Mouse (Mus musculus) neural tube, embryonic 10.5 days (tissue): ENCODE data around the gene Myo5c.

Source experiments
- DNase-seq: peaks from one replicate; pipeline ENCODE4 v3.0.0-alpha.2; 2017; ENCODE audit warnings: low spot score; ENCODE audit errors: extremely low spot score

Myo5c gene

GRCm38 (mm10) chr9:75319365-75319764 lies 87.5 kb downstream of the Myo5c start:
- DNase-seq = no peak

DNA sequence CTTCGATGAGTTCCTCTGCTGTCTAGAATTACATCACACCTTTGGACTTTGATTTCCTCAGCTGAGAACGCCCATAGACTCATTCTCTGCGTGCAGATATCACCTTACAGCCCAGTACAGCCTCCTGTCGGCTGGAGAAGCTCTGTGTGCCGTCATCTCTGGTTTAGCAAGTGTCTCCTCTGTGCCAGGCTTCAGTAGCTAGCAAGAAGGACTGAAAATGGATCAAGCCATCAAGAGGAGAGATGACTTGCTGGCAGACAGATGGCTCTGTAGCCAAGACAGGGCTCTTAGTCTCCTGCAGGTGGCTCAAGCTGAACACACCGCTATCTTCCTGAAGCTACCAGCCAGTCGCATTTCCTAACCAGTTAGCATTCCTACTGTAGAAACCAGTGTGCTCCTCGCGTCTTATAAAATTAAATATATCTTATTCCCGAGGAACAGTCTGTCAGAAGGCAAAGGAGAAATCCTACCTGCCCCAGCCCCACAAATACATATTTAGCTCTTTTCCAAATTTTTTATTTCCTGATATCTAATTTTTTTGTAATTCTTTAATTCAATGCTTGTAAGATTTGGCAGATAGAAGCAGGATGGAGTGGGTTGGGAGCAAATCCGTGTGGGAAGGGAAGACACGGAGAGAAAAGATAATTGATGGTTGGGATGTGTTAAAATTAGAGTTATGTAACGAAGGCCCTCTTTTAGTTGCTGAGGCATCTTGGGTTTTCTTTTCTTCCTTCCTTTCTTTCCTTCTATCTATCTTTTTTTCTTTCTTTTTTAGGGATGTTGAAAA lies 90.5 kb downstream of the Myo5c start:
- DNase-seq = no peak

DNA sequence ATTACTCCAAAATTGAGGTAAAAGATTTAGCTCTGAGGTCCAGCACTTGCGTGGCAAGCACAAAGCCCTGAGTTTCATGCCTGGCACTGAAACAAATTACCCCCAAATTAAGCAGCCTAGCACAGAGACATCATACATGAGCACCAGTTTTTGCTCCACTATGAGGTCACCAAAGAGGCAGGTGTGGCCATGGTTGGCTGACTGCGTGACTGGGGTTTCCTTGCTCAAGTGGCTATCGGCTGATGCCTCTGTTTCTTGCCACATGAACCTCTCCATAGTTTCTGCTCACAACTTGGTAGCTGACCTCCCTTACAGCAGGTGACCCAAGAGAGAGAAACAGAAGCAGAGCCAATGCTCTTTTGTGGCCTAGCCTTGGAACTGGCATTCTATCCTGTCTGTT lies 96.2 kb downstream of the Myo5c start:
- DNase-seq = no peak

DNA sequence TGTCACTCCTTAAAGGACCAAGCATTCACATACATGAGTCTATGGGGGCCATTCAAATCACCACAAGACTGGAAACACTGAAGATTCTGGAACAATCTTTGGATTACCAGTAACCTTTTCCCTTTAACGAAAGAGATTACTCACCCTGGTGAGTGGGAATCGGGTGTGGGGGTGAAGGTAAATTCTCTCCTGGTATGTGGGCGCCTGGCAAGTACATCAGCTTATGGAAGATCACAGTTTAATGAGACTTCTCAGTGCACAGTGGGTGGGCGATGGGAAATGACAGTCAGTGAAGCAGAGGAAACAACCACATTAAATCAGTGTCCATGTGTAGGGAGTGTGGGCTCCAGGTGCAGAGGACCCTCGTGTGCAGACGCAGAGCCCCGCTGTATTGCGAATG lies 99.0 kb downstream of the Myo5c start:
- no peak for DNase-seq

DNA sequence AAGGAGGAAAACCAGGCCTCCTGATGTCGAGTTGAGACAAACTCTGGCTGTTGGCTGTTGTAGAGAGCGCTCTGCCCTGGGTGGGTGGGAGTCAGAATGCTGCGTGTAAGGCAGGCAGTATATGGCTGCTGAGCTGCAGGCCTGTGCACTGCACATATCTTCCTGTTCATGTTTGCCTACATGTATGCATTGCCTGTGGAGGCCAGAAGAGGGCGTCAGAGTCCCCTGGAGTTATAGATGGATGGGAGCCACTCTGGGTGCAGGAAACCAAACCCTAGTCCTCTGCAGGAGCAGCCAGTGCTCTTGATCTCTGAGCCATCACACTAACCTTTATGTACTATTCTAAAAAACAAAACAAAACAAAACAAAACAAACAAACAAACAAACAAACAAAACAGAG lies 102.6 kb downstream of the Myo5c start:
- DNase-seq = no peak

- DNase-seq = no peak
These were observed 106.2 kb downstream of the Myo5c start for GRCm38 (mm10) chr9:75338016-75338415.

DNA sequence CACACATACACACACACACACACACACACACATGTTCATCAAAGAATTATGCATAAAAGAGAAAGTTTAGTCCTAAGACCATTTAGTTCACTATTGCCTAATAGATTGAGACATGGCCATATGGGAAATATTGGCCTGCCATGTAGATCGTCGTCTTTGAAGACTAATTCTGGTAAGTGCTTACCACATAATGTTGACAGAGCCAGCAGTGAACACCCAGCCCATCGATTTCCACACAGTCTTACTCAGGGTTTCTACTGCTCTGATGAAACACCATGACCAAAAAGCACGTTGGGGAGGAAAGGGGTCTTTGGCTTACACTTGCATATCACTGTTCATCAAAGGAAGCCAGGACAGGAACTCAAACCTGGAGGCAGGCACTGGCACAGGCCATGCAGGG lies 110.6 kb downstream of the Myo5c start:
- no peak for DNase-seq

DNA sequence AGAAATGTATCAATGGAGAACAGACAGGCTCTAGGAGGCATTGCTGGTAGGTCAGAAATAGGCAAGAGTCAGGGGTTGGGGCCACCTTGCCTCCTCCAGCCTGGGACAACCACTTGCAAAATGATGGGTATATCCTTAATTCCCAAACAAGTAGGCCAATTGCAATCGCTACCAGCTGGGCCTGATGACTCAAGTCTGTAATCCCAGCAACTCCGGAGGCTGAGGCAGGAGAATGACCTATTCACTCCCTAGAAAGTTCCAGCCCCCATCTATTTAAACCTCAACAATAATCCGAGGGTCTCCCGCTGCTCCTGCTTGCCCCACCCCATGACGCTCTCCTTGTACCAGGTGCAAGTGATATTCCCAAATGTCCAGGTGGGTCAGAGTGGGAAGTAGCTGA lies 115.6 kb downstream of the Myo5c start, which contains the start of gene Bcl2l10:
Bcl2l10 (plus strand) TSS at position 301 of the 400 bp plus-strand sequence.
- DNase-seq = no peak

DNA sequence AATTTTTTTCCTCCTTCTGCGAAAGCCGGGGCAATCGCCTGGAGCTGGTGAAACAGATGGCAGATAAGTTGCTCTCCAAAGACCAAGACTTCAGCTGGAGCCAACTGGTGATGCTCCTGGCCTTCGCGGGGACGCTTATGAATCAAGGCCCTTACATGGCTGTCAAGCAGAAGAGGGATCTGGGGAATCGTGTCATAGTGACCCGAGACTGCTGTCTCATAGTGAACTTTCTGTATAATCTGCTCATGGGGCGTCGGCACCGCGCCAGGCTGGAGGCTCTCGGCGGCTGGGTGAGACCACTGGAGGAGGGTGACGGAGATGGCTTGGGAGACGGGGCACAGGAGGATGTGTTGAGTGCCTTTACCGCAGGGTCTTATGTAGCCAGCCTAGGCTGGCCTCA lies 116.2 kb downstream of the Myo5c start:
- DNase-seq = no peak

GRCm38 (mm10) chr9:75348641-75349040 lies 116.8 kb downstream of the Myo5c start:
- DNase-seq = no peak

DNA sequence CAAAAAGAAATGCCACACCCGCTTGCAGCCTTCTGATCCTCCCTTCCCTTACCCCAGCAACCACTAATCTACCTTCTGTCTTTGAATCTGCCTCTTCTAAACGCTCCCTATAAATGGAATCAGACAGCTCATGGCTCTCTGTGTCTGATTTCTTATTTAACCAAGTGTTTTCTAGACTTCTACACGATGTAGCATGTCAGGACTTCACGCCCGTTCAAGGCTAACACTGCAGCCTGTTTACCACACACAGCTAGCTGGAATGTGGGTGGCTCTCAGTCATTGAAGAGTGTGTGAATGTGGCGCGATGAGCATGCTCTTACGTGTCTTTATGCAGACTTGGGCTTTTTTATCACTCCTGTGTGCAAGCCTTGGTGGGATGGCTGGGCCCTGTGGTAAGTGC lies 121.3 kb downstream of the Myo5c start:
- DNase-seq = no peak
